Mouse (Mus musculus) G1E (cell line): ENCODE measurements around the gene Atp5b. TPM values are rescaled to one million over a fixed set of nuclear protein-coding genes. Genes with fewer than 3 reads are reported as not detected.
"Not testable (repeated sequence)": the region's sequence is repeated elsewhere in the genome, so short reads cannot be mapped to it uniquely, and the experiment has no call there.

Experiments used
- ATAC-seq: 2 replicates; pipeline ENCODE4 v1.8.0; 2016; ENCODE audit warnings: mild to moderate bottlenecking; ENCODE audit not compliant: insufficient number of reproducible peaks, poor library complexity, low FRiP score, severe bottlenecking; ENCODE audit errors: extremely low read depth
- DNase-seq: peaks from one replicate; pipeline ENCODE4 v3.0.0; 2012; ENCODE audit warnings: low spot score
- H3K27me3 ChIP-seq: 2 replicates; pipeline ENCODE4 v1.6.1; 2012; ENCODE audit warnings: mild to moderate bottlenecking, low read length, inconsistent platforms; ENCODE audit not compliant: insufficient read depth
- H3K36me3 ChIP-seq: replicated peaks from 2 replicates; pipeline ENCODE3; 2012; ENCODE audit warnings: mild to moderate bottlenecking, inconsistent platforms
- H3K4me1 ChIP-seq: 2 replicates; pipeline ENCODE4 v1.6.1; 2012; ENCODE audit warnings: low read depth, low read length, inconsistent platforms, mixed read lengths; ENCODE audit not compliant: insufficient read depth
- H3K4me3 ChIP-seq: 2 replicates; pipeline ENCODE4 v1.5.1; 2012; ENCODE audit warnings: low read depth, mild to moderate bottlenecking, inconsistent platforms, low read length, moderate library complexity, mixed read lengths
- H3K9me3 ChIP-seq: replicated peaks from 2 replicates; pipeline ENCODE4 v1.6.1; 2012; ENCODE audit warnings: inconsistent platforms
- CTCF ChIP-seq: IDR thresholded peaks from 2 replicates; pipeline ENCODE4 v1.5.1; 2012; ENCODE audit warnings: low read depth, low read length, inconsistent platforms, mixed read lengths
- GATA1 ChIP-seq: IDR thresholded peaks from 2 replicates; pipeline ENCODE4 v1.6.1; 2012; ENCODE audit warnings: borderline replicate concordance, low read length, inconsistent platforms, mixed read lengths
- GATA2 ChIP-seq: IDR thresholded peaks from 2 replicates; pipeline ENCODE4 v1.6.1; 2012; ENCODE audit warnings: low read depth, low read length, inconsistent platforms, borderline replicate concordance
- POLR2AphosphoS5 ChIP-seq: IDR thresholded peaks from 2 replicates; pipeline ENCODE4 v1.6.1; 2012; ENCODE audit warnings: low read depth, low read length, inconsistent platforms; ENCODE audit not compliant: insufficient replicate concordance
- TAL1 ChIP-seq: conservative IDR thresholded peaks from 2 replicates; pipeline ENCODE4 v1.6.1; 2012; ENCODE audit warnings: low read depth, low read length, inconsistent platforms, mixed read lengths
- polyA plus RNA-seq: library from polyadenylated mRNA; stranded (reverse); fragments of >175 nt; gene quantifications from 2 replicates; pipeline ENCODE4 v1.2.3, GENCODE M21; 2012
- total RNA-seq, 2 experiments: library from RNA; stranded (forward) in 1 of 2; stranded (reverse) in 1 of 2; fragments of 200-1000 nt in 1 of 2; fragments of >200 nt in 1 of 2; fragmentation: Nextera tagmentation in 1 of 2; gene quantifications; 2 replicates each; pipeline ENCODE4 v1.2.3; 2014 to 2017

Atp5b gene
- total and polyA plus RNA-seq, 3 experiments: 1,412 to 2,974 (median 2,076) TPM

GRCm38 (mm10) chr10:128066072-128066471 lies 17.0 kb upstream of the Atp5b start:
- no peak for DNase-seq
- Histone ChIP-seq H3K9me3 (no peaks in the 10 kb centered on the region), H3K4me1 (peaks cover 66% of the 10 kb centered on the region), H3K4me3 (no peak overlapping the region), H3K27me3 (no peaks in the 10 kb centered on the region), H3K36me3 (peaks cover 83% of the 10 kb centered on the region)
- no peak for ATAC-seq
- TF ChIP-seq GATA1 (no peak), GATA2 (no peak), POLR2AphosphoS5 (no peak), TAL1 (no peak), CTCF (no peak)

GRCm38 (mm10) chr10:128069201-128069600 lies 13.9 kb upstream of the Atp5b start:
- no peak for TF ChIP-seq POLR2AphosphoS5
- no peak for TF ChIP-seq CTCF
- TF ChIP-seq GATA1: no peak
- no peak for TF ChIP-seq TAL1
- no peak for TF ChIP-seq GATA2
- Histone ChIP-seq H3K4me3 (no peak overlapping the region), H3K27me3 (no peaks in the 10 kb centered on the region), H3K4me1 (peaks cover 39% of the 10 kb centered on the region), H3K9me3 (no peaks in the 10 kb centered on the region), H3K36me3 (peaks cover 88% of the 10 kb centered on the region)
- DNase-seq (no peak), ATAC-seq (peak; percentile 45; the same call in 1 of the 2 replicates)

GRCm38 (mm10) chr10:128070432-128070831 lies 12.6 kb upstream of the Atp5b start:
- peaks cover 83% of the 10 kb centered on the region for H3K36me3 ChIP-seq
- H3K9me3 ChIP-seq, H3K4me3 ChIP-seq, ATAC-seq, DNase-seq, H3K27me3 ChIP-seq: not testable (repeated sequence)
- H3K4me1 ChIP-seq: peaks cover 29% of the 10 kb centered on the region

- H3K9me3 ChIP-seq, H3K27me3 ChIP-seq, H3K4me3 ChIP-seq, DNase-seq, ATAC-seq: not testable (repeated sequence)
- H3K4me1 ChIP-seq: peaks cover 12% of the 10 kb centered on the region
- peaks cover 42% of the 10 kb centered on the region for H3K36me3 ChIP-seq
These were observed 4.8 kb upstream of the Atp5b start for GRCm38 (mm10) chr10:128078269-128078668.

- H3K4me1 ChIP-seq: peaks cover 19% of the 10 kb centered on the region
- ATAC-seq: no peak
These were observed 2.6 kb upstream of the Atp5b start for GRCm38 (mm10) chr10:128080496-128080895.

GRCm38 (mm10) chr10:128081807-128082476 lies 1.1 kb upstream of the Atp5b start:
- DNase-seq (no peak), ATAC-seq (no peak)
- Histone ChIP-seq H3K27me3 (no peaks in the 10 kb centered on the region), H3K4me1 (peaks cover 31% of the 10 kb centered on the region), H3K4me3 (peak overlapping the region; percentile 81), H3K9me3 (no peaks in the 10 kb centered on the region), H3K36me3 (peaks cover 51% of the 10 kb centered on the region)
- no peak for TF ChIP-seq TAL1
- no peak for TF ChIP-seq POLR2AphosphoS5
- no peak for TF ChIP-seq GATA1

More at GRCm38 (mm10) chr10:128080496-128080895, 2.6 kb upstream of the Atp5b start:
- peaks cover 42% of the 10 kb centered on the region for H3K36me3 ChIP-seq
- TF ChIP-seq GATA2 (no peak), CTCF (0 out of 2 replicates have a peak, but pooled peaks have one; percentile 3)
- DNase-seq: no peak
- no peaks in the 10 kb centered on the region for H3K9me3 ChIP-seq
- no peaks in the 10 kb centered on the region for H3K27me3 ChIP-seq
- no peak overlapping the region for H3K4me3 ChIP-seq

GRCm38 (mm10) chr10:128082477-128082808 lies 630 bp upstream of the Atp5b start:
- Histone ChIP-seq H3K9me3 (no peaks in the 10 kb centered on the region), H3K27me3 (no peaks in the 10 kb centered on the region), H3K4me1 (peaks cover 31% of the 10 kb centered on the region), H3K4me3 (peak overlapping the region; percentile 81), H3K36me3 (peaks cover 50% of the 10 kb centered on the region)
- DNase-seq: no peak
- ATAC-seq: no peak
- TF ChIP-seq CTCF (no peak), POLR2AphosphoS5 (no peak), TAL1 (no peak), GATA1 (no peak), GATA2 (no peak)
